Mouse (Mus musculus): ENCODE data around the gene Unc79.

DNA sequence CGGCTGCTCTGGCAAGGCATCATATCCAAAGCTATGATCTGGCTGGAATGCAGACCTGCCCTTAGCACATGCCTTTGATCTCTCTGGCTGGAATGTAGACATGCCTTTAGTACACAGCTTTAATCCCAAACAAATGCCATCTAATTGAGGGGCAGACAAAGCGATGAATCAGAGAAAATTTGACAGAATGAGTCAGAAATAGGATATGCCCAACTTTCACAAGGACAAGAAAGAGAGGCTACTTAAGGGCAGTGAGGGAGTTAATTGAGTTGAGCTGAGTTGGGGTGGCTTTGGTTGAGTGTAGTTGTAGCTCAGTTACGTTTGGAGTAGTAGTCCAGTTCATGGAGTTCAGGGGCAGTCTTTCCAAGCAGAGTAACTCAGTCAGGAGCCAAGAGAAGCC is 12.4 kb downstream of the Unc79 start:
- TF ChIP-seq CTCF (conservative IDR thresholded peaks at IDR 0.05 in 1 of 2, IDR thresholded peaks at IDR 0.05 in 1 of 2; ENCODE audit: low read depth in 2 of 2, low read length in 2 of 2): no peak
- TF ChIP-seq EP300 (IDR thresholded peaks at IDR 0.05; ENCODE audit: low read length): no peak
- no peak for TF ChIP-seq E2F4 (IDR thresholded peaks at IDR 0.05; ENCODE audit: insufficient replicate concordance, low read depth, low read length)
- TF ChIP-seq ETS1 (conservative IDR thresholded peaks at IDR 0.05; ENCODE audit: low read depth, low read length): no peak
- no peak for TF ChIP-seq POLR2A (IDR thresholded peaks at IDR 0.05; ENCODE audit: low read depth, low read length)
